Mouse (Mus musculus): Measurements from ENCODE around the gene Fam118b.

DNA sequence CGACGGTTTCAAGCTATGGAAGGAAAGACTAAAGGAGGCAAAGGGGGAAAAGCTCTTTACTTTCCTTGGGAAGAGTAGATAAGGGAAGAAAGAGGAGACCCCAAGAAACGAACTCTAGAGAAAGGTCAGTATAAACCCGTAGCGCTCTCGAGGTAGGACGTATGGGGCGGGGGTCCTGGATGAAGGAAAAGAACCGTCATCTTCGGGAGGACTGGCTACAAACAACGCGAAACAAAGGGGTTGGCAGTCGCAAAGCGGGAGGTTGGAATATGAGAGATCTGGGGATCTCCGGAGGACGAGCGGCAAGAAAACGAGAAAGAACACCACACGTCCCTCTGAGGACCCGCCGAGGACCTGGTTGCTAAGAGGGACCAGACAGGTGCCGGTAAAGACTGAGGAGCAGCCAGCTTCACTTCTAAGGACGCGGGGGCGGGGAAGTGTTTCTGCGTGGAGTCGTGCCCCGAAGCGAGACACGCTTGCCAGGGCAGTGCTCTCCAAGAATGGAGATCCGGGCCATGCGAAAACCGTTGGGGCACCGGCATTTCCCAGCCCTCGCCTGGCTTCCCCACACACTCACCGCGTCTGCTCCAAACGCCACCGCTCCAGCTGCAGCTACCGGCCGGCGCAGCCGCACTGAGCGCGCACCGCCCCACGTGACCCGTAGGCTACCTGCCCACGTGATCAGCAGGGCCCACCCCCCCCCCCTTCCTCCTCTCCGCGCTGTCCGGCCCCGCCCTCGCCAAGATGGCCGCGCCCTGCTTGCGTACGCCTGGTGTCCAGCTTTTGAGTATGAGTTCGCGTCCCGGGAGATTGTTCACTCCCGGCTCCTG is at the start of gene Fam118b, which contains the start of gene Rpusd4:
- TF ChIP-seq CTCF (IDR thresholded peaks at IDR 0.05; ENCODE audit: control insufficient read depth, insufficient read depth, insufficient read length) (no peak), MYOG (IDR thresholded peaks at IDR 0.05; ENCODE audit: control insufficient read depth, extremely low read depth, insufficient read length) (no peak), FOSL1 (IDR thresholded peaks at IDR 0.05; ENCODE audit: insufficient read depth, low read length, poor library complexity, severe bottlenecking) (no peak), CEBPB (IDR thresholded peaks at IDR 0.05; ENCODE audit: low read depth) (no peak)

All from C2C12 (cell line).